Mouse (Mus musculus): ENCODE data around the gene Hfe2. TPM values are rescaled to one million over a fixed set of nuclear protein-coding genes. Genes with fewer than 3 reads are reported as not detected.
"Not testable (repeated sequence)": the region's sequence is repeated elsewhere in the genome, so short reads cannot be mapped to it uniquely, and the experiment has no call there.

The Hfe2 gene
- 1.7 and 1.8 TPM in 2 replicates for polyA plus RNA-seq (2014; fragmentation: Nextera tagmentation; extraction: Ambion mirVana)

DNA sequence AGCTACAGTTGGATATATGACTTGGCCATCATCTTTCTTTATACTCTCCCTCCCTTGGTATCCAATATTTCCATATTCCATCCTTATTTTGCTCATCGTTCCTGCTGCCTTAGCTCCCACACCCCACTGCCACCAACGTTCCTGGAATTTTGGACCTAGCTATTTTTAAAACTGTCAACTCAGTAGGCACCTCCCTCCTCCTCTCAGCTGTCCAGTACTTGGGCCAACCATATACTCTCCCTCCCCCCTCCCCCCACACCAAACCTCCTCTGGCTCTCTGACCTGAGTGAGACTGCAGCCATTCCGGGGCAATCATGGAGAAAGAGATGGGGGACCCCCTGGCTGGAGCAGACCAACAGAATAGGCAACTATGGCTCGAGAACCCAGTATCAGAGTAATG lies at the start of gene Hfe2:
Gene Hfe2, plus strand, starts transcription at position 259 of the 400 bp plus-strand sequence.
- no peak within 1 kb of the TSS for H3K9ac ChIP-seq (ENCODE audit: low read length)
- H3K4me2 ChIP-seq (ENCODE audit: low read depth, severe bottlenecking): no peak within 1 kb of the TSS
- H3K4me1 ChIP-seq (ENCODE audit: control insufficient read depth, insufficient read depth, low read length): peaks cover 3% of the 10 kb centered on the region; the same call in 1 of the 2 replicates
- no peaks in the 10 kb centered on the region for H3K36me3 ChIP-seq (ENCODE audit: control insufficient read depth, insufficient read depth, low read length)
- 73% methylated on average over 4 of the region's 4 CpGs for WGBS
- no peaks in the 10 kb centered on the region for H3K9me3 ChIP-seq (ENCODE audit: control insufficient read depth, low read length)
- peaks cover 18% of the 10 kb centered on the region for H3K27me3 ChIP-seq (ENCODE audit: control insufficient read depth, insufficient read depth, low read length)
- no peak within 1 kb of the TSS for H3K27ac ChIP-seq (replicated peaks; ENCODE audit: low read depth, low read length)
- H3K4me3 ChIP-seq (ENCODE audit: low read depth, low read length): no peak within 1 kb of the TSS; the same call in 1 of the 2 replicates
- ATAC-seq (ENCODE audit: insufficient number of reproducible peaks, low FRiP score, low TSS enrichment, low read depth) (no peak), DNase-seq (ENCODE audit: low spot score) (no peak)

DNA sequence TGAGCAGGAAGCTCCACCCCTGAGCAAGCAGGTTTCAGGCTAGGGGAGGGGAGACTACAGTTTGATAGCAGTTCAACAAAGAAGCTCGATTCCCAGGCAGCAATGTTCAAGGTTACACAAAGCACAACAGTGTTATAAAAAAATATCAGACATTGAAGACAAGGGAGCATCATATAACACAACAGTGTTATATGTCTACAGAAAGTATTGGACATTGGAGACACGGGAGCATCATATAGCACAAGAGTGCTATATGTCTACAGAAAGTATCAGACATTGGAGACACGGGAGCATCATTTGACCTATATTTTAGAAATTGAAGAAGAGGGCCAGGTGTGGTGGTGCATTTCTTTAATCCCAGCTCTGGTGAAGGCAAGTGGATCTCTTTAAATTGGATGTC lies 47.9 kb upstream of the Hfe2 start:
- Histone ChIP-seq H3K9ac (ENCODE audit: low read length) (no peak overlapping the region), H3K27me3 (ENCODE audit: control insufficient read depth, insufficient read depth, low read length) (peaks cover 28% of the 10 kb centered on the region), H3K9me3 (ENCODE audit: control insufficient read depth, low read length) (no peaks in the 10 kb centered on the region), H3K4me1 (ENCODE audit: control insufficient read depth, insufficient read depth, low read length) (peaks cover 5% of the 10 kb centered on the region; the same call in 1 of the 2 replicates), H3K4me2 (ENCODE audit: low read depth, severe bottlenecking) (no peak overlapping the region), H3K36me3 (ENCODE audit: control insufficient read depth, insufficient read depth, low read length) (no peaks in the 10 kb centered on the region), H3K4me3 (ENCODE audit: low read depth, low read length) (no peak overlapping the region), H3K27ac (replicated peaks; ENCODE audit: low read depth, low read length) (no peak overlapping the region)
- 52% methylated on average over 3 of the region's 3 CpGs for WGBS
- DNase-seq (ENCODE audit: low spot score) (no peak), ATAC-seq (ENCODE audit: insufficient number of reproducible peaks, low FRiP score, low TSS enrichment, low read depth) (no peak)

DNA sequence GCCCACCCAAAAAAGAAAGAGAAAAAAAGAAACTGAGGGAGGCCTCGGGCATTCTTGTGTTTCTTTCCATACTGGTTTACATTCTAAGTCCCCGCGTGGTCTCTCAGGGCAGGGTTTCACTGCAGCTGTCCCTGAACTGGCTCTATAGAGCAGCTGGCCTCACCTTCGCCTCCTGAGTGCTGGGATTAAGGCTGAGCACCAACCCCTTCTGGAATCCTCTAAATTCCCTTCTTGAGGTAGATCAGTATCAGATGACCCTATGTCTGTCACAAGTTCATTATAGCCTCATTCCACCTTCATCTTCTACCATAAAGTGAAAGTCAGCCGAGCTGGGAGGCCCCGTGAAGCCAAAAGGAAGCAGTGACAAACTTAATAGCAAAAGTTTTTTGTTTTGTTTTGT lies 47.4 kb upstream of the Hfe2 start:
- Histone ChIP-seq H3K9me3 (ENCODE audit: control insufficient read depth, low read length) (no peaks in the 10 kb centered on the region), H3K36me3 (ENCODE audit: control insufficient read depth, insufficient read depth, low read length) (no peaks in the 10 kb centered on the region), H3K27me3 (ENCODE audit: control insufficient read depth, insufficient read depth, low read length) (peaks cover 28% of the 10 kb centered on the region), H3K4me2 (ENCODE audit: low read depth, severe bottlenecking) (no peak overlapping the region), H3K27ac (replicated peaks; ENCODE audit: low read depth, low read length) (no peak overlapping the region), H3K4me3 (ENCODE audit: low read depth, low read length) (no peak overlapping the region), H3K9ac (ENCODE audit: low read length) (no peak overlapping the region), H3K4me1 (ENCODE audit: control insufficient read depth, insufficient read depth, low read length) (peaks cover 5% of the 10 kb centered on the region; the same call in 1 of the 2 replicates)
- 63% methylated on average over 6 of the region's 6 CpGs for WGBS
- no peak for DNase-seq (ENCODE audit: low spot score)
- ATAC-seq (ENCODE audit: insufficient number of reproducible peaks, low FRiP score, low TSS enrichment, low read depth): no peak

DNA sequence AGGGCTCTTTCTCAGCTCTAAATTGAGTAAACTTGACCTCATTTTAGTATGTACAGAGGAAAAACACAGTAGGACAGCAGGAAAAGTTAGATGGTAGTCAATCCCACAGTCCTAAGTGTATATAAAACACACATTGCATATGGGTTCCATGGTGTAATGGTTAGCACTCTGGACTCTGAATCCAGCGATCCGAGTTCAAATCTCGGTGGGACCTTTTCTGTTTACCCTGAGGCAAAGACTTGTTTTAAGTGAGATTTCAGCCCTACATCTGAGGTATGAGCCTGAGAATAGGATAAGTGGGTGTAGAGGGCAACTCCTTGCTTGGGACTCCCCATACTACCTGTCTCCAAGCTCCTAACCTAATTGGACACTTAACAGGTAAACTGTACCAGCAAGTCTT lies 45.7 kb upstream of the Hfe2 start:
- Histone ChIP-seq H3K9me3 (ENCODE audit: control insufficient read depth, low read length) (no peaks in the 10 kb centered on the region), H3K27ac (replicated peaks; ENCODE audit: low read depth, low read length) (no peak overlapping the region), H3K4me1 (ENCODE audit: control insufficient read depth, insufficient read depth, low read length) (peaks cover 5% of the 10 kb centered on the region; the same call in 1 of the 2 replicates), H3K9ac (ENCODE audit: low read length) (no peak overlapping the region), H3K27me3 (ENCODE audit: control insufficient read depth, insufficient read depth, low read length) (peaks cover 21% of the 10 kb centered on the region), H3K36me3 (ENCODE audit: control insufficient read depth, insufficient read depth, low read length) (no peaks in the 10 kb centered on the region), H3K4me2 (ENCODE audit: low read depth, severe bottlenecking) (no peak overlapping the region), H3K4me3 (ENCODE audit: low read depth, low read length) (no peak overlapping the region)
- WGBS: 21% methylated on average over 3 of the region's 3 CpGs
- ATAC-seq (ENCODE audit: insufficient number of reproducible peaks, low FRiP score, low TSS enrichment, low read depth) (no peak), DNase-seq (ENCODE audit: low spot score) (no peak)

DNA sequence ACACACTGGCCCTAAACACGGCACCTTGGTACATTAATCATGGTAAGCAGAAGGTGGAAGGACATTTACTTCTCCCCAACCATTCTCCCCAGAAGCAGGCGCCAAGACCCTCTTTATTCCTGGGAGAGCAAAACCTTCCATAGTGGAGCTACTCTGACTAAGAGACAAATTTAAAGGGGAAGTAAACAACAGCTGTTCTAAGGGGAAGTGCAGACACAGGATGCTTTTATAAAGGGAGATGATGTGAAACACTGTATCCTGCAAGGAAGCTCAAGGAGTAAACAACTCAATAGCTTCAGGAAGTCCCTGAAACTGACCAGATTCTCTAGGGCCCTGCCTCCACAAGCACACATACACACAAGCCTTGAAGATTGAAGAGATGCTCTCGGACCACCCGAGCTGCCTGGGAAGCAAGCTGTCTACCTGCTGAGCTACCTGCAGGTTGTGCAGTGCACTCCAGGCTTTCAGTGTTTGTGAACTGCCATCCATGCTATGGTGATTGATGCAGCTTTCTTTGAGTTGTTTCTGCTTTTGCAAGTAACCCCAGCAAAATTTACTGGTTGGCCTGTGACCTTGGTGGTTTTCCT lies 44.2 kb upstream of the Hfe2 start:
- 86% methylated on average over 4 of the region's 4 CpGs for WGBS

DNA sequence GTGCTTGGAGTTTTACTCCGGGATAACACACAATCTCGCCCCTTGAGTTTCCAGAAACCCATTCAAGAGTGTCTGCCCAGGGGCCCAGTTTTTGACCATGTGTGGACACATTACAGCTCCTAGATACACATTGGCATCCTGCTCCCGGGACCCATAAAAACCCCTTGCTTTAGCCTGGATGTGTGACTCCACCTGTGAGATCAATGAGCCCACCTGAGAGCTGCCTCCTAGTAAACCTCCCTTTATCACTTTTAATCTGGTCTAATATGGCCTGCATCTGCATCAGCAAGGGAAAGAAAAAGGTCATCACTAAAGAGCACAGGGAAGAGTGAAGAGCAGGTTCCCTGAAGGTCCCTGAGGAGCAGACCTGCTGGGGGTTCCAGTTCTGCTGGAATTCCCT lies 43.1 kb upstream of the Hfe2 start:
- 84% methylated on average over 3 of the region's 3 CpGs for WGBS
- ATAC-seq (ENCODE audit: insufficient number of reproducible peaks, low FRiP score, low TSS enrichment, low read depth): no peak
- H3K4me3 ChIP-seq (ENCODE audit: low read depth, low read length): no peak overlapping the region

More for the DNA sequence above, 44.2 kb upstream of the Hfe2 start:
- ATAC-seq (ENCODE audit: insufficient number of reproducible peaks, low FRiP score, low TSS enrichment, low read depth): no peak
- H3K36me3 ChIP-seq (ENCODE audit: control insufficient read depth, insufficient read depth, low read length): no peaks in the 10 kb centered on the region
- H3K4me2 ChIP-seq (ENCODE audit: low read depth, severe bottlenecking): no peak overlapping the region
- no peak overlapping the region for H3K4me3 ChIP-seq (ENCODE audit: low read depth, low read length)
- no peak overlapping the region for H3K27ac ChIP-seq (replicated peaks; ENCODE audit: low read depth, low read length)
- H3K9me3 ChIP-seq (ENCODE audit: control insufficient read depth, low read length): no peaks in the 10 kb centered on the region
- peaks cover 8% of the 10 kb centered on the region for H3K27me3 ChIP-seq (ENCODE audit: control insufficient read depth, insufficient read depth, low read length)
- H3K9ac ChIP-seq (ENCODE audit: low read length): no peak overlapping the region
- no peak for DNase-seq (ENCODE audit: low spot score)
- H3K4me1 ChIP-seq (ENCODE audit: control insufficient read depth, insufficient read depth, low read length): peaks cover 3% of the 10 kb centered on the region; the same call in 1 of the 2 replicates

DNA sequence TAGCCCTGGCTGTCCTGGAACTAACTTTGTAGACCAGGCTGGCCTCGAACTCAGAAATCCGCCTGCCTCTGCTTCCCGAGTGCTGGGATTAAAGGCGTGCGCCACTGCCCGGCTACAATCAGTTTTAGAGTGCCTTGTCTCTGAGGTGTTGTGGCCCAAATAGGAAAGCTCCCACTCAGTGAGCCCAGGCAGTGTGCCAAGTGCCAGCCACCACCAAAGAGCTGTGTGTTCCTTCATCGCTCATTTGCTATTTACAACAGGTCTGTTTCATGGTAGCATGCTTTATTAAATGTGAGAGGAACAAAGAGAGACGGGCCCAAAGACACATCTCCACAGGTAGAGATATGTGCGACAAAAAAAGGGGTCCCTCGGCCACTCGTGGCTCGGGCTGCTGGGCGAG lies 42.5 kb upstream of the Hfe2 start:
- Histone ChIP-seq H3K9me3 (ENCODE audit: control insufficient read depth, low read length) (no peaks in the 10 kb centered on the region), H3K9ac (ENCODE audit: low read length) (no peak overlapping the region), H3K4me3 (ENCODE audit: low read depth, low read length) (no peak overlapping the region), H3K4me1 (ENCODE audit: control insufficient read depth, insufficient read depth, low read length) (peaks cover 3% of the 10 kb centered on the region; the same call in 1 of the 2 replicates), H3K4me2 (ENCODE audit: low read depth, severe bottlenecking) (no peak overlapping the region), H3K27ac (replicated peaks; ENCODE audit: low read depth, low read length) (no peak overlapping the region), H3K27me3 (ENCODE audit: control insufficient read depth, insufficient read depth, low read length) (no peaks in the 10 kb centered on the region), H3K36me3 (ENCODE audit: control insufficient read depth, insufficient read depth, low read length) (no peaks in the 10 kb centered on the region)
- ATAC-seq (ENCODE audit: insufficient number of reproducible peaks, low FRiP score, low TSS enrichment, low read depth): no peak
- DNase-seq (ENCODE audit: low spot score): no peak
- 91% methylated on average over 13 of the region's 13 CpGs for WGBS

More for the DNA sequence above, 43.1 kb upstream of the Hfe2 start:
- Histone ChIP-seq H3K9ac (ENCODE audit: low read length) (no peak overlapping the region), H3K4me2 (ENCODE audit: low read depth, severe bottlenecking) (no peak overlapping the region), H3K27ac (replicated peaks; ENCODE audit: low read depth, low read length) (no peak overlapping the region), H3K36me3 (ENCODE audit: control insufficient read depth, insufficient read depth, low read length) (no peaks in the 10 kb centered on the region), H3K9me3 (ENCODE audit: control insufficient read depth, low read length) (no peaks in the 10 kb centered on the region), H3K4me1 (ENCODE audit: control insufficient read depth, insufficient read depth, low read length) (peaks cover 3% of the 10 kb centered on the region; the same call in 1 of the 2 replicates), H3K27me3 (ENCODE audit: control insufficient read depth, insufficient read depth, low read length) (no peaks in the 10 kb centered on the region)
- no peak for DNase-seq (ENCODE audit: low spot score)

DNA sequence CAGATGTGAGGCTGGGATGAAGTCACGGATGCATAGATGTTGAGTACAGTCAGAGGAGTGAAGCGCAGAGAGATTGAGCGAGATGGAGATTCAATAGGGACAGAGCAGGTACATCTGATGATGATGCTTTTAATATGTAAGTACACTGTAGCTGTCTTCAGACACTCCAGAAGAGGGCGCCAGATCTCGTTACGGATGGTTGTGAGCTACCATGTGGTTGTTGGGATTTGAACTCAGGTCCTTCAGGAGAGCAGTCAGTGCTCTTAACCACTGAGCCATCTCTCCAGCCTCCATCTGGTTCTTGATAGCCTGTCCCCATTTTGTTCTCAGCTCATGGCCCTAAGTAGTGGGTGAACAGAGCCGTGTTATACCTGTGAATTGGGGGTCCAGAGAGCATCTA lies 41.9 kb upstream of the Hfe2 start:
- not testable (repeated sequence) for DNase-seq (ENCODE audit: low spot score); H3K9ac ChIP-seq (ENCODE audit: low read length); H3K27ac ChIP-seq (replicated peaks; ENCODE audit: low read depth, low read length); H3K36me3 ChIP-seq (ENCODE audit: control insufficient read depth, insufficient read depth, low read length); H3K9me3 ChIP-seq (ENCODE audit: control insufficient read depth, low read length); H3K4me1 ChIP-seq (ENCODE audit: control insufficient read depth, insufficient read depth, low read length); H3K4me3 ChIP-seq (ENCODE audit: low read depth, low read length); H3K27me3 ChIP-seq (ENCODE audit: control insufficient read depth, insufficient read depth, low read length); ATAC-seq (ENCODE audit: insufficient number of reproducible peaks, low FRiP score, low TSS enrichment, low read depth); H3K4me2 ChIP-seq (ENCODE audit: low read depth, severe bottlenecking)
- 45% methylated on average over 7 of the region's 7 CpGs for WGBS

DNA sequence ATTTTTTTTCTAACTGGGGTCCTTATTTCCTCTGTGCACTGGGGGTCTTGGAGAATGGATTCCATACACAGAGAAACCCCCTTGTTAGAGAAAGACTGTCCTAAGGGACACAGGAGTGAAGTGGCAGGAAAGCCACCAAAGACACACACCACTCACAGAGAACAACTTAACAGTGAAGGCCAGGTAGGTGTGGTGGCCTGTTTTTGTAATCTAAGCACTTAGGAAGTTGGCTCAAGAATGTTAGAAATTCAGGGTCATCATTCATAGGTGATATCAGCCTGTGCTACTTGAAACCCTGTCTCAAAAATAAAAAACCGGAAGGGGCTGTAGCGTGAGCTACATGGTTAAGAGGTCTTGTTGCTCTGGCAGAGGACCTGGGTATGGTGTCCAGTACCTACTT lies 41.0 kb upstream of the Hfe2 start:
- H3K4me1 ChIP-seq (ENCODE audit: control insufficient read depth, insufficient read depth, low read length): peaks cover 3% of the 10 kb centered on the region; the same call in 1 of the 2 replicates
- DNase-seq (ENCODE audit: low spot score) (no peak), ATAC-seq (ENCODE audit: insufficient number of reproducible peaks, low FRiP score, low TSS enrichment, low read depth) (no peak)
- no peak overlapping the region for H3K27ac ChIP-seq (replicated peaks; ENCODE audit: low read depth, low read length)
- no peaks in the 10 kb centered on the region for H3K36me3 ChIP-seq (ENCODE audit: control insufficient read depth, insufficient read depth, low read length)
- no peak overlapping the region for H3K9ac ChIP-seq (ENCODE audit: low read length)
- no peaks in the 10 kb centered on the region for H3K27me3 ChIP-seq (ENCODE audit: control insufficient read depth, insufficient read depth, low read length)
- H3K9me3 ChIP-seq (ENCODE audit: control insufficient read depth, low read length): no peaks in the 10 kb centered on the region
- H3K4me2 ChIP-seq (ENCODE audit: low read depth, severe bottlenecking): no peak overlapping the region
- WGBS: 84% methylated on average over 2 of the region's 2 CpGs
- H3K4me3 ChIP-seq (ENCODE audit: low read depth, low read length): no peak overlapping the region
